Mouse (Mus musculus) liver, embryonic 14.5 days (tissue): ENCODE measurements around the gene Mpv17l2. TPM values are rescaled to one million over a fixed set of nuclear protein-coding genes. Genes with fewer than 3 reads are reported as not detected.

Experiments used
- ATAC-seq: fragments of 200-750 bp; cut with Nextera tagmentation; 2 replicates; pipeline ENCODE4 v1.8.0; 2017; ENCODE audit warnings: moderate number of reproducible peaks, mild to moderate bottlenecking, moderate library complexity; ENCODE audit not compliant: insufficient read depth
- DNase-seq, 3 experiments: peaks; one replicate each; pipeline ENCODE4 v3.0.0-alpha.2; 2012 to 2013; ENCODE audit warnings: low read depth in 3 of 3, low spot score in 3 of 3
- H3K27ac ChIP-seq: fragments of 300-500 bp; sonication (generic); 2 replicates; pipeline ENCODE4 v1.5.1; 2014; ENCODE audit warnings: moderate library complexity, mild to moderate bottlenecking, control low read depth, inconsistent platforms
- H3K27me3 ChIP-seq: fragments of 300-500 bp; sonication (generic); 2 replicates; pipeline ENCODE4 v1.6.1; 2014; ENCODE audit warnings: mild to moderate bottlenecking, low read length, moderate library complexity; ENCODE audit not compliant: control insufficient read depth, insufficient read depth
- H3K36me3 ChIP-seq: fragments of 300-500 bp; sonication (generic); replicated peaks from 2 replicates; pipeline ENCODE4 v1.6.1; 2014; ENCODE audit warnings: low read depth; ENCODE audit not compliant: control insufficient read depth, insufficient read depth
- H3K4me1 ChIP-seq, 2 experiments: fragments of 200-500 bp in 1 of 2; fragments of 300-500 bp in 1 of 2; sonication (generic) in 1 of 2; replicated peaks; 2 replicates each; pipeline ENCODE4 v1.6.1; 2012 to 2014; ENCODE audit warnings: antibody characterized with exemption in 1 of 2, inconsistent platforms in 1 of 2, low read length in 1 of 2; ENCODE audit not compliant: control insufficient read depth in 2 of 2, insufficient read depth in 2 of 2
- H3K4me2 ChIP-seq: fragments of 300-500 bp; sonication (generic); 2 replicates; pipeline ENCODE4 v1.6.1; 2014; ENCODE audit warnings: low read depth, mild to moderate bottlenecking, control low read depth, moderate library complexity
- H3K4me3 ChIP-seq, 2 experiments: fragments of 200-500 bp in 1 of 2; fragments of 300-500 bp in 1 of 2; sonication (generic) in 1 of 2; 2 replicates each; pipeline ENCODE4 v1.5.1; 2012 to 2014; ENCODE audit warnings: low read depth in 2 of 2, low read length in 2 of 2, mild to moderate bottlenecking in 2 of 2, control low read depth in 1 of 2, inconsistent platforms in 1 of 2, moderate library complexity in 1 of 2; ENCODE audit not compliant: insufficient read depth in 1 of 2
- H3K9ac ChIP-seq: fragments of 300-500 bp; sonication (generic); replicated peaks from 2 replicates; pipeline ENCODE4 v1.6.1; 2014; ENCODE audit warnings: mild to moderate bottlenecking, control low read depth, moderate library complexity
- H3K9me3 ChIP-seq: fragments of 300-500 bp; sonication (generic); 2 replicates; pipeline ENCODE4 v1.6.1; 2016; ENCODE audit warnings: low read length, mixed read lengths; ENCODE audit not compliant: control insufficient read depth
- CTCF ChIP-seq: IDR thresholded peaks from 2 replicates; pipeline ENCODE4 v1.5.1; 2016; ENCODE audit warnings: antibody characterized with exemption, low read depth, control low read depth
- EP300 ChIP-seq: IDR thresholded peaks from 2 replicates; pipeline ENCODE4 v1.6.1; 2016; ENCODE audit warnings: antibody characterized with exemption, low read depth
- WGBS: fragments of 180-500 bp; shearing (Covaris S2); extraction: QIAGEN DNeasy Blood & Tissue Kit; methylation state at CpG from one replicate; pipeline ENCODE4 v1.1.7; 2014; ENCODE audit not compliant: insufficient replicate concordance; 5-methylcytosine and 5-hydroxymethylcytosine counted together
- polyA plus RNA-seq, 2 experiments: library from polyadenylated mRNA; depleted of rRNA in 1 of 2; stranded (reverse) in 1 of 2; unstranded in 1 of 2; fragments of >200 nt; fragmentation: Nextera tagmentation in 1 of 2; extraction: Ambion mirVana in 1 of 2; gene quantifications; 2 replicates each; pipeline versions ENCODE4 v1.2.1 to v1.2.3; 2012 to 2014

Gene Mpv17l2
- polyA plus RNA-seq, 2 experiments = 28.5 to 39.8 TPM

DNA sequence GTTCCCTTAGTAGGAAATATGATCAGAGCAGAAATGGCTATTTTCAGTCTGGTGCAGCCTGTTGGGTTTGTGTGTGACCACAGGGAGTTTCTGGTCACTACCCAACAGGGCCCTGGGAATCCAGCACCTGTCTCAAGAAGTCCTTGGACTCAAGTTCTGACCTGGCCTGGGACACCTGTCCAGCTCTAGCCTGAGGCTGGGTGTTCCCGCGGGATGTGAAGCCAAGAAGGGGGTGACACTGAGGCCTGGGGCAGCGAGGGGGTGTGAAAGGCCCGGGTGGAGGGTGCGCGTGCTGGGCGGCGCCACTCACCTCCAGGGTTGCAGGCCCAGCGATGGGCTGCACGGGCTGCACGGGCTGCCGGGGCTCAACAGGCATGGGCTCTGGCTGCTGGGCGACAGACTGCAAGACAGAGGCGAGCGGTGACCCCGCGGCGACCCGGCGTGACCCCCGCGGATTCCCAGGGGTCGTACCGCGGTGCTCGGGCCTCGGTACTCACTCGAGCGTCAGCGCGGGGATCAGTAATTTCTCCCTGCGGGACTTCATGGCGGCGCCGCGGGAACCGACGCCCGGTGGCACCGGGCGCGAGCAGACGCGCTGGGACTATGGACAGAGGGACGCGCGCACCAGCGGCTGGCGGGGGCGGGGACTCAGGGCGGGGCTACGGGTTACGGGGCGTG lies 35.8 kb upstream of the Mpv17l2 start:
- no peak overlapping the region for H3K27ac ChIP-seq
- peak overlapping the region; percentile 56 for H3K9ac ChIP-seq
- ATAC-seq (0 out of 2 replicates have a peak, but pooled peaks have one; percentile 0), DNase-seq (no peak)
- no peak for TF ChIP-seq CTCF
- no peak for TF ChIP-seq EP300
- H3K27me3 ChIP-seq = peaks cover 40% of the 10 kb centered on the region
- H3K4me2 ChIP-seq = peak overlapping the region; percentile 87
- H3K4me3 ChIP-seq = peak overlapping the region; percentile 48 to 65
- no peaks in the 10 kb centered on the region for H3K9me3 ChIP-seq
- WGBS = 6% methylated on average over 54 of the region's 54 CpGs
- H3K4me1 ChIP-seq = peaks cover 14 to 17% of the 10 kb centered on the region in 2 experiments
- H3K36me3 ChIP-seq = no peaks in the 10 kb centered on the region

GRCm38 (mm10) chr8:70795370-70795769 lies 34.6 kb upstream of the Mpv17l2 start:
- no peaks in the 10 kb centered on the region for H3K36me3 ChIP-seq
- no peak overlapping the region for H3K4me2 ChIP-seq
- peak; percentile 46 for TF ChIP-seq CTCF
- TF ChIP-seq EP300 = no peak
- H3K9ac ChIP-seq = no peak overlapping the region
- H3K4me3 ChIP-seq = no peak overlapping the region
- H3K27ac ChIP-seq = no peak overlapping the region
- peaks cover 37% of the 10 kb centered on the region for H3K27me3 ChIP-seq
- H3K4me1 ChIP-seq = peaks cover 26 to 28% of the 10 kb centered on the region in 2 experiments
- H3K9me3 ChIP-seq = no peaks in the 10 kb centered on the region
- whole genome bisulfite sequencing = 66% methylated on average over 2 of the region's 2 CpGs
- ATAC-seq (no peak), DNase-seq (no peak)

DNA sequence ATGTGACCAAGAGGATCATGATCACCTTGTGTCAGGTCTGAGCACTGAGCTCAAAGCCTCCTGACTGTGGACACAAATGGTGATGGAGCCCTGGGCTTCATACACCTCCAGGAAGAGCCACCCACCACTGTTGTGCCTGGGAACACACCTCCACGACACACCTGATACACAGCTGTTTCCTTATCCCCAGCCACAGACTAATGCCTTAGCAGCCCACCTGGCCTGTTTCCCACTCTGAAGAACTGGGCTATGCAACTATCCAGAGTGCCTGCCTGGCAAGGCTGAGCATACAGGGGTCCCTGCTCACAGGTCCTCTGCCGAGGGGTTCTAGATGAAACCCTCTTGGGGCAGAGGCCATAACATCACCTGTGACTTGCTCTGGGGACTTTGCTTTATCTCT lies 33.5 kb upstream of the Mpv17l2 start:
- Histone ChIP-seq H3K27ac (no peak overlapping the region), H3K9ac (no peak overlapping the region), H3K4me2 (no peak overlapping the region), H3K4me3 (no peak overlapping the region), H3K9me3 (no peaks in the 10 kb centered on the region), H3K4me1 (peaks cover 27 to 28% of the 10 kb centered on the region in 2 experiments), H3K36me3 (no peaks in the 10 kb centered on the region), H3K27me3 (peaks cover 26% of the 10 kb centered on the region)
- no peak for TF ChIP-seq CTCF
- TF ChIP-seq EP300 = no peak
- DNase-seq = no peak
- no peak for ATAC-seq
- 69% methylated on average over 2 of the region's 2 CpGs for WGBS

GRCm38 (mm10) chr8:70792700-70793099 lies 32.0 kb upstream of the Mpv17l2 start:
- ATAC-seq (peak; percentile 4; the same call in 1 of the 2 replicates), DNase-seq (peak; percentile 54 to 63 (median 62))
- no peaks in the 10 kb centered on the region; the same call in 1 of the 2 replicates for H3K36me3 ChIP-seq
- no peaks in the 10 kb centered on the region for H3K9me3 ChIP-seq
- H3K27me3 ChIP-seq = peaks cover 11% of the 10 kb centered on the region
- peaks cover 27 to 28% of the 10 kb centered on the region in 2 experiments for H3K4me1 ChIP-seq
- no peak overlapping the region for H3K9ac ChIP-seq
- peak overlapping the region; percentile 74 for H3K4me2 ChIP-seq
- H3K27ac ChIP-seq = no peak overlapping the region
- TF ChIP-seq CTCF (0 out of 2 replicates have a peak, but pooled peaks have one; percentile 2), EP300 (no peak)
- under 1% methylated on average over 20 of the region's 20 CpGs for WGBS
- peak overlapping the region; percentile 45 to 67 for H3K4me3 ChIP-seq

GRCm38 (mm10) chr8:70791975-70792691 lies 31.4 kb upstream of the Mpv17l2 start:
- Histone ChIP-seq H3K36me3 (no peaks in the 10 kb centered on the region; the same call in 1 of the 2 replicates), H3K4me2 (peak overlapping the region; percentile 74), H3K4me1 (peaks cover 22 to 27% of the 10 kb centered on the region in 2 experiments), H3K9ac (peak overlapping the region; percentile 78), H3K27me3 (peaks cover 6% of the 10 kb centered on the region), H3K9me3 (no peaks in the 10 kb centered on the region), H3K27ac (peak overlapping the region; percentile 6; the same call in 1 of the 2 replicates), H3K4me3 (peak overlapping the region; percentile 67 to 68)
- no peak for TF ChIP-seq CTCF
- no peak for TF ChIP-seq EP300
- WGBS = 1% methylated on average over 58 of the region's 58 CpGs
- ATAC-seq (peak; percentile 52), DNase-seq (peak; percentile 80 to 84 (median 82))
